Mouse (Mus musculus) stomach, embryonic 15.5 days (tissue): ENCODE measurements around the gene Eps15l1. TPM values are rescaled to one million over a fixed set of nuclear protein-coding genes. Genes with fewer than 3 reads are reported as not detected.

ENCODE experiments used
- ATAC-seq: fragments of 200-750 bp; cut with Nextera tagmentation; 2 replicates; pipeline ENCODE4 v1.8.0; 2017; ENCODE audit warnings: low read depth, moderate number of reproducible peaks, moderate TSS enrichment; ENCODE audit not compliant: insufficient read depth, low FRiP score
- H3K27ac ChIP-seq: fragments of 300-500 bp; sonication (generic); 2 replicates; pipeline ENCODE4 v1.5.1; 2015; ENCODE audit warnings: mild to moderate bottlenecking, inconsistent platforms
- H3K27me3 ChIP-seq: fragments of 300-500 bp; sonication (generic); replicated peaks from 2 replicates; pipeline ENCODE4 v1.6.1; 2015; ENCODE audit warnings: inconsistent platforms
- H3K36me3 ChIP-seq: fragments of 300-500 bp; sonication (generic); 2 replicates; pipeline ENCODE4 v1.6.1; 2015; ENCODE audit warnings: inconsistent platforms
- H3K4me1 ChIP-seq: fragments of 300-500 bp; sonication (generic); 2 replicates; pipeline ENCODE4 v1.6.1; 2015; ENCODE audit warnings: inconsistent platforms
- H3K4me2 ChIP-seq: fragments of 300-500 bp; sonication (generic); 2 replicates; pipeline ENCODE4 v1.6.1; 2015; ENCODE audit warnings: mild to moderate bottlenecking, inconsistent platforms
- H3K4me3 ChIP-seq: fragments of 300-500 bp; sonication (generic); replicated peaks from 2 replicates; pipeline ENCODE4 v1.5.1; 2015; ENCODE audit warnings: inconsistent platforms
- H3K9ac ChIP-seq: fragments of 300-500 bp; sonication (generic); 2 replicates; pipeline ENCODE4 v1.6.1; 2015; ENCODE audit warnings: inconsistent platforms
- H3K9me3 ChIP-seq: fragments of 300-500 bp; sonication (generic); 2 replicates; pipeline ENCODE4 v1.6.1; 2016; ENCODE audit warnings: inconsistent platforms
- WGBS: fragments of 180-500 bp; shearing (Covaris S2); methylation state at CpG from one replicate; pipeline ENCODE4 v1.1.7; 2015; 5-methylcytosine and 5-hydroxymethylcytosine counted together
- polyA plus RNA-seq: library from polyadenylated mRNA; unstranded; fragments of >200 nt; fragmentation: Nextera tagmentation; extraction: Ambion mirVana; gene quantifications from 2 replicates; pipeline ENCODE4 v1.2.1, GENCODE M21; 2015

The Eps15l1 gene
- polyA plus RNA-seq, 1 experiment from 2014 or later, result 45.1 TPM

DNA sequence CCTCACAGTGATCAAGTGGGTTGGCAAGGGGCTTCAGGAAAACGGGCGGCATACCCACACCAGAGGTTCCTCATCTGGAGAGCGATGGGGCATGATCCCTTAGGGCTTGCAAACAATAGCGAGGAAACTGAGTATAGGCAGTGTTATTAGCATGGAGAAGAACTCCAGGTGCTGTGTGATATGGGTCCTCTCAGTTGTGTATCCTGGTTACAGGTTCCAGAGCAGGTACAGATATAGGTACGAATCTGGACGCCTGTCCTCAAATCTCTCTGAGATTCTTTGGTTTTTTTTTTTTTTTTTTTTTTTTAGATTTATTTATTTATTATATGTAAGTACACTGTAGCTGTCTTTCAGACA, 22.7 kb upstream of the Eps15l1 start:
- H3K27ac ChIP-seq, result no peak overlapping the region
- H3K9me3 ChIP-seq, result no peaks in the 10 kb centered on the region
- peak overlapping the region; percentile 52 for H3K4me3 ChIP-seq
- 0 out of 2 replicates have a peak overlapping the region, but pooled peaks have one; percentile 33 for H3K9ac ChIP-seq
- 34% methylated on average over 6 of the region's 6 CpGs for WGBS
- no peaks in the 10 kb centered on the region for H3K27me3 ChIP-seq
- peak overlapping the region; percentile 90 for H3K4me2 ChIP-seq
- peak; percentile 29; the same call in 1 of the 2 replicates for ATAC-seq
- 0 out of 2 replicates have a peak, but pooled peaks cover 10% of the 10 kb centered on the region for H3K4me1 ChIP-seq
- no peaks in the 10 kb centered on the region; the same call in 1 of the 2 replicates for H3K36me3 ChIP-seq

DNA sequence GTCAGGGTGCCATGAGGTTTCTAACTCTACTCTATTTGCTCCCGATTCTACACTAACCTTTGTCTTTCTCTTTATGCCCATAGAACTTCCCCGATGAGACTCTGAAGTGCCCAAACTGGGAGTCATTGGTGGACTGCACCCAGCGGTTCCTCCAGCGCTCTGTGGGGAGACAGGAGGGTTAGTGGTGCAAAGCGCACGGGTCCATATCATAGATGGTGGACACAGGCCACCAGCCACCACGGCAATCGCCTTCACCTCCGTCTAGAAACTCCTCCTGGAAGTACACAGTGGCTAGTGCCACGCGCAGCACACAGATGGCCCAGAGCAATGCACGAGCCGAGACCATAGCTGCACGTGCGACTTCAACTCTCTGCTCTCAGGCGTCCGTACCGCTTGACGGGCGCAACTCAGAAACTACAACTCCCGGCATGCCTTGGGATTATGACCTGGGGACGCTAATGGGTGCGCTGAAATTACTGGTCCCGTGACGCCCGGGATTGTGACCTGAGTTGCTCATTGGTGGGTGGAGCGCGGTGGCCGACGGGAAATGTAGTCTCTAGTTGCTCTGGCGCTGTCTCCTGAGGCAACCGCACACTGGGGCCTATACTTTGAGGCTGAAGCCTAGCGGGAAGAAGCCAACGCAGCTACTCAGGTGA, 22.2 kb upstream of the Eps15l1 start, which contains the start of the genes Calr3 and 1700030K09Rik:
TSS of gene Calr3 (minus strand) at position 533 of the 656 bp plus-strand sequence.
TSS of gene 1700030K09Rik (plus strand) at position 543 of the 656 bp plus-strand sequence.
- WGBS, result 4% methylated on average over 34 of the region's 34 CpGs
- H3K9me3 ChIP-seq, result no peaks in the 10 kb centered on the region
- H3K27ac ChIP-seq, result no peak within 1 kb of the TSS
- H3K9ac ChIP-seq, result peak within 1 kb of the TSS; percentile 33; the same call in 1 of the 2 replicates
- peak; percentile 99 for ATAC-seq
- peak within 1 kb of the TSS; percentile 90 for H3K4me2 ChIP-seq
- peak within 1 kb of the TSS; percentile 52 for H3K4me3 ChIP-seq
- H3K27me3 ChIP-seq, result no peaks in the 10 kb centered on the region
- H3K36me3 ChIP-seq, result no peaks in the 10 kb centered on the region; the same call in 1 of the 2 replicates
- H3K4me1 ChIP-seq, result 0 out of 2 replicates have a peak, but pooled peaks cover 10% of the 10 kb centered on the region

DNA sequence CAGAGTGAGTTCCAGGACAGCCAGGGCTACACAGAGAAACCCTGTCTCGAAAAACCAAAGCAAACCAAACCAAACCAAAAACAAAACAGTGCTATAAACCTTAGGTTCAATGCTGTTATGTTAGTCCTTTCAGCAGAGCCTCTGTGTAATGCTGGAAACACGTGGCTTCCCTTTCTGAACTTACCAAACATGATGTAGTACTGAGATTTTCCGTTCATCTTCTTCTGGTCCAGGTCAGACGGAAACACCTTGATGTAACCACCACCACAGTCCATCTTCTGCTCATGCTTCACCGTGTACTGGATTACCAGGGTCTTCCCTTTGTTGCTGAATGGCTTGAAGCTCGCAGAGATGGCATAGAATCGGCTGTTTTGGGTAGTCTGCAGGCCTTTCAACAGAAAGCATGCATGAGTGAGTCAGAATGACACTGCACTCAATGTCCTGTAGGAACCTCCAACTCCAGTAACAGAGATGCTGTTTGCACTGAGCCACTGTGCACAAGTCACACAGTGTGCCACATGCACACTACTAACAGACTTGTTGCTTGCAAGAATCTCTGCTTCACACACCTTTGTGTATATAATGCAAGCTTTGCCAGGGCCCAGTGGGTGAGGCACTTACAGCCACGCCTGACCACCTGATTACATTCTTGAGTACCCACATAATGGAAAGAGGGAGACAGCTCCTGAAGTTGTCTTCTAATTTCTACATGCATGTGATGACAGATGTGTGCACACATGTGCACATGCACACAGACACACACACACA, 17.2 kb upstream of the Eps15l1 start:
- no peak overlapping the region for H3K4me3 ChIP-seq
- 0 out of 2 replicates have a peak, but pooled peaks cover 4% of the 10 kb centered on the region for H3K4me1 ChIP-seq
- H3K9ac ChIP-seq, result no peak overlapping the region
- H3K27me3 ChIP-seq, result no peaks in the 10 kb centered on the region
- peak overlapping the region; percentile 1; the same call in 1 of the 2 replicates for H3K27ac ChIP-seq
- no peaks in the 10 kb centered on the region for H3K36me3 ChIP-seq
- no peak overlapping the region for H3K4me2 ChIP-seq
- WGBS, result 71% methylated on average over 8 of the region's 8 CpGs
- no peaks in the 10 kb centered on the region for H3K9me3 ChIP-seq
- ATAC-seq, result peak; percentile 48; the same call in 1 of the 2 replicates

DNA sequence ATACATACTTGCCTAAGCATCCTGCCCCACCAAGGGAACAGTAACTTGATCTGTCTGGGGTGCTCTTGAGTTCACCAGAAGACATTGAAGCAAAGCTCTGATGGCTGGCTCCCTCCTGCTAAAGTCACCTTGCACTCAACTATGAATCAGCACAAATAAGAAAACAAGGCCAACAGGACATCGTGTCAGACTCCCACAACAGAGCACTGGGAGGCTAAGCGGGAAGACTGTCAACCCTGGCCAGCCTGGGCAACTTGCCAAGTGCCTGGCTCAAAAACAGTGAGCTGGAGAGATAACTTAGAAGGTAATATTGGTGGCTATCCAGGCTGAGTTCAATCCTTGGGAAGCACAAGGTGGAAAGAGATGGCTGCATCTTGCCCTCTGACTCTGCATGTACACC, 13.7 kb upstream of the Eps15l1 start:
- WGBS, result 21% methylated on average over 2 of the region's 2 CpGs
- H3K36me3 ChIP-seq, result no peaks in the 10 kb centered on the region
- H3K9ac ChIP-seq, result no peak overlapping the region
- no peak overlapping the region for H3K27ac ChIP-seq
- H3K9me3 ChIP-seq, result no peaks in the 10 kb centered on the region
- H3K4me3 ChIP-seq, result no peak overlapping the region
- no peak for ATAC-seq
- no peak overlapping the region for H3K4me2 ChIP-seq
- H3K4me1 ChIP-seq, result no peaks in the 10 kb centered on the region
- H3K27me3 ChIP-seq, result no peaks in the 10 kb centered on the region

DNA sequence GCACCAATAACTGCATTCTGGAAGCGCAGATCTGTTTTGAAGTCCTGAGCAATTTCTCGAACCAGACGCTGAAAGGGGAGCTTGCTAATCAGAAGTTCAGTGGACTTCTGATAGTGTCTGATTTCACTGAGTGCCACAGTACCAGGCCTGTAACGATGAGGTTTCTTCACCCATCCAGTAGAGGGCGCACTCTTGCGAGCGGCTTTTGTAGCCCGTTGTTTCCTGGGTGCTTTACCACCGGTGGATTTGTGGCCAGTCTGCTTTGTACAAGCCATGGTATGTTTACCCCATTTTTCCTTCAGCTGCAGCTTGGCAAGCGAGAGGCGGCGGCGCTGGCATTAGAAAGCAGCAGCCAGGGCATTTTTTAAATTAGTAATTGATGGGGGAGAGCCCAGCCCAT, 8.4 kb upstream of the Eps15l1 start:
- Histone ChIP-seq H3K9ac (no peak overlapping the region), H3K27ac (no peak overlapping the region), H3K4me2 (no peak overlapping the region), H3K9me3 (no peaks in the 10 kb centered on the region), H3K4me1 (no peaks in the 10 kb centered on the region), H3K36me3 (no peaks in the 10 kb centered on the region), H3K4me3 (no peak overlapping the region), H3K27me3 (no peaks in the 10 kb centered on the region)
- no peak for ATAC-seq
- 53% methylated on average over 13 of the region's 13 CpGs for WGBS

DNA sequence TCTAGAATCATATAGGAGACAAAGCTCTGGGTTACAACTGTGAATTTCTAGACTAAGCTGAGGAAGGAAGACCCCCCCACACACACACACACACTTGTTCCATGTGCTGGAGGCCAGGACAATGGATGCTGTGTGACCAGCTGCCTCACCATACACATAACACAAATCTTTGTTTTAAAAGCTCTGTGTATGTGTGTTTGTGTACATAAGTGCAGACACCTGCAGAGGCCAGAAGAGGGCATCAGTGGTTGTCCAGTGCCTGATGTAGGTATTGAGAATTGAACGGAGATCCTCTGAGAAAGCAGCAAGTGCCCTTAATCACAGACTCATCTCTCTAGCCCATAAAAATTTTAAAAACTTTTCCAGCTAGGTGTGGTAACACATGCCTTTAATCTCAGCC, 1.7 kb upstream of the Eps15l1 start:
- H3K27ac ChIP-seq, result no peak overlapping the region
- no peaks in the 10 kb centered on the region for H3K27me3 ChIP-seq
- 55% methylated on average over 1 of the region's 1 CpGs for WGBS
- H3K9ac ChIP-seq, result no peak overlapping the region
- no peaks in the 10 kb centered on the region for H3K9me3 ChIP-seq
- H3K36me3 ChIP-seq, result no peaks in the 10 kb centered on the region
- peaks cover 15% of the 10 kb centered on the region for H3K4me1 ChIP-seq
- H3K4me2 ChIP-seq, result no peak overlapping the region
- no peak for ATAC-seq
- H3K4me3 ChIP-seq, result no peak overlapping the region

DNA sequence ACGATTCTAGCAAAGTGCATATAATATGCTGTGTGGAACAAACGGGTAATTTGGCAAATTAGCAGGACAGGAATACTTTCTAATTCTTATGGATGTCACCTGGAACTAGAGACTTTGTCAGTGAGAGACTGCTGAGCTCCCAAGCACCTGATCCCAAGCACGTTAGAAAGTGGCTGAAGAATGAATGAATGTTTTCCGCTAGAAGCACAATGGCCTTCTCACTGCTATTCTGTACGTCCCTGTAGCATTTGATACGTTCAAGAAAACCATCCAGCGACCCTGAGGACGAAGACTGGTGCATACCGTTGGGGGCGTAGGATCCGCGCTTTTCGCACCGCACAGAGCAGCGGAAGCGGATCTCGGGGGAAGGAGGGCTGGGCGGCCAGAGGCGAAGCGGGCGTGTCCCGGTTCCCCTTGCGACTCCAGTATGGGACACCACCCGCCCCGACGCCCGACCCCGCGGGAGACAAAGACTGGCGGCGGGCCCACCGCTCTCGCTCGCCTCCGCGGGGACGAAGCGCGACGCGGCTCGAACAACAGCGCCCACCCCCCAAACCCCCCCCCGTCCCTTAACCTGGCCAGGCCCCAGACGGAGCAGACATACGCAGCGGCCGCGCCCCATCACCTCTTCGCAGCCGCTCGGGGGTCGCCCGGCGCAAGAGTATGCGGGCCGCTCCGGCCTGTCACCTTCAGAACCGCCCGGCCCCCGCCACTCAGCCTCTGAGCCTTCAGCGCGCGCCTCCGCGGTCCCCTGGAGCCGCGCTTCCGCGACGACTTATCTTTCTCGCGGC, 494 bp downstream of the Eps15l1 start:
- Histone ChIP-seq H3K4me1 (peaks cover 30% of the 10 kb centered on the region), H3K9ac (peak overlapping the region; percentile 89), H3K4me2 (peak overlapping the region; percentile 58), H3K27me3 (no peaks in the 10 kb centered on the region), H3K4me3 (peak overlapping the region; percentile 80), H3K9me3 (no peaks in the 10 kb centered on the region), H3K36me3 (no peaks in the 10 kb centered on the region), H3K27ac (peak overlapping the region; percentile 89)
- under 1% methylated on average over 67 of the region's 73 CpGs for WGBS
- ATAC-seq, result peak; percentile 6; the same call in 1 of the 2 replicates

DNA sequence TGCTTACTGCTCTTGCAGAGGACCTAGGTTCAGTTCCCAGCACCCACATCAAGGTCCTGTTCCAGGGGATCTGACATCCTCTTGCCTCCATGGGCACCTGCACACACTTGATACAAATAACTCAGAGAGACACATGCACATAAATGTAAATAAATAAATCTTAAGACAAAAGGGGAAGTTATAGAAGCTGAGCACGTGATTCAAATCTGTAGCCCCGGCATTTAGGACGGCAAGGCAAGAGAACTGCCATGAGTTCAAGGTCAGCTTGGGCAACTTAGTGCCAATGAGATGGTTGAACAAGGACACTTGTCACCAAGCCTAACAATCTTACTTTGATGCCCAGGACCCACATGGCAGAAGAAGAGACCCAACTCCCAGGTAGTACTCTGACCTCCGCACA, 3.2 kb downstream of the Eps15l1 start:
- H3K36me3 ChIP-seq, result 0 out of 2 replicates have a peak, but pooled peaks cover 2% of the 10 kb centered on the region
- no peak overlapping the region for H3K9ac ChIP-seq
- no peak overlapping the region for H3K27ac ChIP-seq
- ATAC-seq, result no peak
- H3K27me3 ChIP-seq, result no peaks in the 10 kb centered on the region
- no peak overlapping the region for H3K4me3 ChIP-seq
- H3K4me1 ChIP-seq, result peaks cover 47% of the 10 kb centered on the region
- 96% methylated on average over 4 of the region's 4 CpGs for WGBS
- no peak overlapping the region for H3K4me2 ChIP-seq
- H3K9me3 ChIP-seq, result no peaks in the 10 kb centered on the region

DNA sequence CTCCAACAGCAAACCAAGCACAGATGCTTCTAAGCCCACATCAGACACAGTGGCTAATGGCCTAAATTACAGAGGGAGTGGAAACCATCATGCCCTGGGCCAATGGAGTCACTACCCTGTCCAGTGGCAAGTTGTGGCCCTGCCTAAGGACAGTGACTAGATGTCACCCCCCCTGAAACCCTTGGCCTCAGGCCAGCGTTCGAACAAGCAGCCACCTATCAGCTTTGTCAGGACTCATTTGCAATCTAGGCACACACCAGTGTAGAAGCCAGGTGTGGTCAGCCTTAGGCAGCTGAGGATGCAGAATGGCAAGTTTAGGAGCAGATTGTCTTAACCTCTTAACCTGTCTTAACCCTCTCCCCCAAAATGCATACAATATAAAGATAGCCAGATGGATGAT, 6.0 kb downstream of the Eps15l1 start:
- H3K9ac ChIP-seq, result no peak overlapping the region
- no peak overlapping the region for H3K27ac ChIP-seq
- ATAC-seq, result no peak
- no peak overlapping the region for H3K4me3 ChIP-seq
- peaks cover 44% of the 10 kb centered on the region for H3K4me1 ChIP-seq
- no peak overlapping the region for H3K4me2 ChIP-seq
- H3K36me3 ChIP-seq, result peaks cover 5% of the 10 kb centered on the region; the same call in 1 of the 2 replicates
- H3K27me3 ChIP-seq, result no peaks in the 10 kb centered on the region
- 65% methylated on average over 2 of the region's 2 CpGs for WGBS
- H3K9me3 ChIP-seq, result no peaks in the 10 kb centered on the region

DNA sequence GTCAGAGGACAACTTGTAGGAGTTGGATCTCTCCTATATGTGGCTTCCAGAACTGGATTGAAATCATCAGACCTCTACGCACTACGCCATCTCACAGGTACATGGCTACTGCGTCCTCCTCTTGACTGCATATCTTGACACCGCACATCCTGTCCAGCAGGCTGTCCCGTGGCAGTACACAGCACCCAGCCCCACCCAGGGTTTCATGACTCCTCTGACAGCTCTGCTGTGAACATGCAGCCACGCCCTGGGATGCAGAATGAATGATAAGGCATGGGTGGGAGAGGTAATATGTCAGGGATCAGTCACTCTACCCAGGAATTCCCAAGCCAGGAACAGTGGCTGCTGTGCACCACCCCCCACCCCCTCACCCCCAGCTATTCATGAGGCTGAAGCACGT, 7.4 kb downstream of the Eps15l1 start:
- Histone ChIP-seq H3K36me3 (peaks cover 5% of the 10 kb centered on the region; the same call in 1 of the 2 replicates), H3K4me3 (no peak overlapping the region), H3K4me2 (no peak overlapping the region), H3K9me3 (no peaks in the 10 kb centered on the region), H3K4me1 (peaks cover 43% of the 10 kb centered on the region; the same call in 1 of the 2 replicates), H3K27me3 (no peaks in the 10 kb centered on the region), H3K27ac (peak overlapping the region; percentile 67), H3K9ac (no peak overlapping the region)
- WGBS, result 76% methylated on average over 7 of the region's 7 CpGs
- peak; percentile 94 for ATAC-seq

DNA sequence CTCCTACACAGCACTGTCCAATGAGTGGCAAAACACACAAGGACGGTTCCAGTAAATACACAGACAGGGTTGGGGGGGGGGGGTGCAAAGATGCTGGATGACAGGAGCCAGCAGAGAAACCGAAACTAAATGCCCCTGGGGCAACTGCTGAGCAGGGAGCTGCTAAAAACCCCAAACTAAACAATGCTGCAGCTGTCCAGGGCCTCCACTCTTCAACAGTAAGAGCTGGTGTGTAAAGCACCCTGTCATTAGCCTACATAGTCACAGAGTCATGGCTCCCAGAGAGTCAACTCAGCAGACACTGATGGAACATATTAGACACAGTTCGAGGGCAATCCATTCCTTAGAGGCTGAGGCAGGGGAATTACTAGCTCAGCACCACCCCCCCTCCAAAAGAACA, 11.8 kb downstream of the Eps15l1 start:
- no peak overlapping the region for H3K4me2 ChIP-seq
- H3K27me3 ChIP-seq, result no peaks in the 10 kb centered on the region
- H3K9me3 ChIP-seq, result no peaks in the 10 kb centered on the region
- ATAC-seq, result no peak
- H3K4me1 ChIP-seq, result peaks cover 22% of the 10 kb centered on the region; the same call in 1 of the 2 replicates
- peaks cover 2% of the 10 kb centered on the region; the same call in 1 of the 2 replicates for H3K36me3 ChIP-seq
- H3K27ac ChIP-seq, result no peak overlapping the region
- WGBS, result 64% methylated on average over 3 of the region's 3 CpGs
- no peak overlapping the region for H3K4me3 ChIP-seq
- H3K9ac ChIP-seq, result no peak overlapping the region
